Mouse (Mus musculus) limb, embryonic 13.5 days (tissue): ENCODE measurements around the gene Uimc1. TPM values are rescaled to one million over a fixed set of nuclear protein-coding genes. Genes with fewer than 3 reads are reported as not detected.

Experiments
- ATAC-seq: fragments of 200-750 bp; cut with Nextera tagmentation; 2 replicates; pipeline ENCODE4 v1.8.0; 2017; ENCODE audit warnings: low read depth, moderate number of reproducible peaks, moderate TSS enrichment; ENCODE audit not compliant: low FRiP score
- H3K27ac ChIP-seq: fragments of 300-500 bp; sonication (generic); 2 replicates; pipeline ENCODE4 v1.5.1; 2015; ENCODE audit warnings: inconsistent platforms, mild to moderate bottlenecking, moderate library complexity
- H3K27me3 ChIP-seq: fragments of 300-500 bp; sonication (generic); 2 replicates; pipeline ENCODE4 v1.6.1; 2015; ENCODE audit warnings: mild to moderate bottlenecking, inconsistent platforms
- H3K36me3 ChIP-seq: fragments of 300-500 bp; sonication (generic); 2 replicates; pipeline ENCODE4 v1.6.1; 2015; ENCODE audit warnings: inconsistent platforms, mild to moderate bottlenecking, moderate library complexity
- H3K4me1 ChIP-seq: fragments of 300-500 bp; sonication (generic); 2 replicates; pipeline ENCODE4 v1.6.1; 2015; ENCODE audit warnings: inconsistent platforms
- H3K4me2 ChIP-seq: fragments of 300-500 bp; sonication (generic); replicated peaks from 2 replicates; pipeline ENCODE4 v1.6.1; 2015; ENCODE audit warnings: inconsistent platforms, mild to moderate bottlenecking, moderate library complexity
- H3K4me3 ChIP-seq: fragments of 300-500 bp; sonication (generic); 2 replicates; pipeline ENCODE4 v1.5.1; 2015; ENCODE audit warnings: moderate library complexity, mild to moderate bottlenecking, inconsistent platforms
- H3K9ac ChIP-seq: fragments of 300-500 bp; sonication (generic); 2 replicates; pipeline ENCODE4 v1.6.1; 2015; ENCODE audit warnings: mild to moderate bottlenecking, inconsistent platforms
- H3K9me3 ChIP-seq: fragments of 300-500 bp; sonication (generic); 2 replicates; pipeline ENCODE4 v1.6.1; 2016; ENCODE audit warnings: inconsistent platforms
- WGBS: fragments of 180-500 bp; shearing (Covaris S2); methylation state at CpG from one replicate; pipeline ENCODE4 v1.1.7; 2015; 5-methylcytosine and 5-hydroxymethylcytosine counted together
- polyA plus RNA-seq: library from polyadenylated mRNA; unstranded; fragments of >200 nt; fragmentation: Nextera tagmentation; extraction: Ambion mirVana; gene quantifications from 2 replicates; pipeline ENCODE4 v1.2.1, GENCODE M21; 2015

Gene Uimc1
- polyA plus RNA-seq, 1 experiment from 2014 or later, result 29.8 TPM

GRCm38 (mm10) chr13:54987405-54987804 is 112.7 kb downstream of the Uimc1 start:
- peaks cover 17% of the 10 kb centered on the region for H3K27me3 ChIP-seq
- H3K4me1 ChIP-seq, result no peaks in the 10 kb centered on the region
- H3K4me2 ChIP-seq, result no peak overlapping the region
- no peaks in the 10 kb centered on the region for H3K36me3 ChIP-seq
- no peak overlapping the region for H3K27ac ChIP-seq
- no peak for ATAC-seq
- WGBS, result 79% methylated on average over 9 of the region's 9 CpGs
- no peak overlapping the region for H3K9ac ChIP-seq
- H3K4me3 ChIP-seq, result no peak overlapping the region
- no peaks in the 10 kb centered on the region for H3K9me3 ChIP-seq

GRCm38 (mm10) chr13:54983614-54984013 is 116.5 kb downstream of the Uimc1 start:
- no peak overlapping the region for H3K4me2 ChIP-seq
- H3K4me1 ChIP-seq, result peaks cover 10% of the 10 kb centered on the region; the same call in 1 of the 2 replicates
- no peak overlapping the region for H3K4me3 ChIP-seq
- peaks cover 33% of the 10 kb centered on the region for H3K27me3 ChIP-seq
- ATAC-seq, result no peak
- no peak overlapping the region for H3K27ac ChIP-seq
- no peak overlapping the region for H3K9ac ChIP-seq
- H3K9me3 ChIP-seq, result no peaks in the 10 kb centered on the region
- WGBS, result 53% methylated on average over 2 of the region's 2 CpGs
- H3K36me3 ChIP-seq, result no peaks in the 10 kb centered on the region

GRCm38 (mm10) chr13:54983001-54983400 is 117.1 kb downstream of the Uimc1 start:
- H3K27ac ChIP-seq, result no peak overlapping the region
- no peak overlapping the region for H3K4me3 ChIP-seq
- H3K9ac ChIP-seq, result no peak overlapping the region
- peaks cover 38% of the 10 kb centered on the region for H3K27me3 ChIP-seq
- no peaks in the 10 kb centered on the region for H3K9me3 ChIP-seq
- H3K36me3 ChIP-seq, result no peaks in the 10 kb centered on the region
- no peak overlapping the region for H3K4me2 ChIP-seq
- ATAC-seq, result no peak
- WGBS, result 78% methylated on average over 8 of the region's 8 CpGs
- peaks cover 10% of the 10 kb centered on the region; the same call in 1 of the 2 replicates for H3K4me1 ChIP-seq

GRCm38 (mm10) chr13:54980957-54981356 is 119.1 kb downstream of the Uimc1 start:
- peaks cover 10% of the 10 kb centered on the region; the same call in 1 of the 2 replicates for H3K4me1 ChIP-seq
- H3K36me3 ChIP-seq, result no peaks in the 10 kb centered on the region
- no peak overlapping the region for H3K4me3 ChIP-seq
- peaks cover 45% of the 10 kb centered on the region for H3K27me3 ChIP-seq
- no peak for ATAC-seq
- H3K9me3 ChIP-seq, result no peaks in the 10 kb centered on the region
- no peak overlapping the region for H3K27ac ChIP-seq
- H3K9ac ChIP-seq, result no peak overlapping the region
- H3K4me2 ChIP-seq, result no peak overlapping the region
- WGBS, result 55% methylated on average over 12 of the region's 12 CpGs

- Histone ChIP-seq H3K9ac (no peak overlapping the region), H3K9me3 (no peaks in the 10 kb centered on the region), H3K4me2 (no peak overlapping the region), H3K4me3 (no peak overlapping the region), H3K27ac (no peak overlapping the region), H3K27me3 (peaks cover 48% of the 10 kb centered on the region), H3K36me3 (no peaks in the 10 kb centered on the region), H3K4me1 (peaks cover 10% of the 10 kb centered on the region; the same call in 1 of the 2 replicates)
- WGBS, result 48% methylated on average over 8 of the region's 8 CpGs
- no peak for ATAC-seq
Observed at GRCm38 (mm10) chr13:54978804-54979203, 121.3 kb downstream of the Uimc1 start.

Other genes starting within 250 kb of the Uimc1 start
- gene Unc5a, start 150.9 kb downstream of the Uimc1 start, polyA plus RNA-seq, result 0.86 and 1.2 TPM in 2 replicates
- gene Hk3, start 78.9 kb downstream of the Uimc1 start, polyA plus RNA-seq, result 0.96 and 1.1 TPM in 2 replicates
- gene Zfp346, start 5.0 kb upstream of the Uimc1 start, polyA plus RNA-seq, result 26.4 and 31.5 TPM in 2 replicates
- gene Gm17617, start 33.2 kb upstream of the Uimc1 start, polyA plus RNA-seq, result not detected in 2 replicates
- 11.8 and 12.0 TPM in 2 replicates for gene Fgfr4, start 52.3 kb upstream of the Uimc1 start, polyA plus RNA-seq
- gene Nsd1, start 109.5 kb upstream of the Uimc1 start, polyA plus RNA-seq, result 80.4 and 82.4 TPM in 2 replicates
- 371 and 378 TPM in 2 replicates for gene Prelid1, start 220.2 kb upstream of the Uimc1 start, polyA plus RNA-seq
- gene Rab24, start 221.6 kb upstream of the Uimc1 start, polyA plus RNA-seq, result 104 and 109 TPM in 2 replicates
- 40.9 and 41.0 TPM in 2 replicates for gene Mxd3, start 229.5 kb upstream of the Uimc1 start, polyA plus RNA-seq